Mouse (Mus musculus) brown adipose tissue, adult 24 weeks (tissue): ENCODE results near the gene Ucn. TPM values are rescaled to one million over a fixed set of nuclear protein-coding genes. Genes with fewer than 3 reads are reported as not detected.

Source experiments
- H3K27ac ChIP-seq: fragments of 200-500 bp; replicated peaks from 2 replicates; pipeline ENCODE4 v1.5.1; 2012; ENCODE audit warnings: low read depth, mild to moderate bottlenecking, low read length
- H3K4me1 ChIP-seq: fragments of 200-500 bp; 2 replicates; pipeline ENCODE4 v1.6.1; 2012; ENCODE audit warnings: low read length, mixed read lengths; ENCODE audit not compliant: control insufficient read depth, insufficient read depth, insufficient read length
- H3K4me3 ChIP-seq: fragments of 200-500 bp; 2 replicates; pipeline ENCODE4 v1.5.1; 2012; ENCODE audit warnings: low read depth, mild to moderate bottlenecking, low read length, moderate library complexity; ENCODE audit not compliant: insufficient read depth
- polyA plus RNA-seq: library from polyadenylated mRNA; stranded (reverse); fragments of >200 nt; gene quantifications from 2 replicates; pipeline ENCODE4 v1.2.4, GENCODE M21; 2012; ENCODE audit not compliant: missing spikeins, insufficient read depth, insufficient read length

Gene Ucn
- polyA plus RNA-seq, 1 experiment = not detected

- no peaks in the 10 kb centered on the region for H3K4me1 ChIP-seq
- H3K4me3 ChIP-seq = peak overlapping the region; percentile 36; the same call in 1 of the 2 replicates
- no peak overlapping the region for H3K27ac ChIP-seq
Observed at GRCm38 (mm10) chr5:31092231-31092975, 46.2 kb downstream of the Ucn start.

Other genes starting within 250 kb of the Ucn start
- gene Ost4, start 231.0 kb downstream of the Ucn start, polyA plus RNA-seq = 357 and 467 TPM in 2 replicates
- gene Emilin1, start 225.4 kb downstream of the Ucn start, polyA plus RNA-seq = 2.4 and 3.6 TPM in 2 replicates
- 27.8 and 28.8 TPM in 2 replicates for gene Khk, start 217.4 kb downstream of the Ucn start, polyA plus RNA-seq
- 1.0 TPM in 1 of 2 replicates, not detected in the other for gene Cgref1, start 193.2 kb downstream of the Ucn start, polyA plus RNA-seq
- gene Preb, start 178.5 kb downstream of the Ucn start, polyA plus RNA-seq = 51.9 and 74.1 TPM in 2 replicates
- not detected in 2 replicates for gene Tcf23, start 170.2 kb downstream of the Ucn start, polyA plus RNA-seq
- gene Atraid, start 90.5 kb downstream of the Ucn start, polyA plus RNA-seq = 156 and 168 TPM in 2 replicates
- gene Slc5a6, start 89.9 kb downstream of the Ucn start, polyA plus RNA-seq = 8.2 and 10.3 TPM in 2 replicates
- gene Cad, start 84.0 kb downstream of the Ucn start, polyA plus RNA-seq = 6.8 and 19.9 TPM in 2 replicates
- gene Dnajc5g, start 32.5 kb downstream of the Ucn start, polyA plus RNA-seq = not detected in 2 replicates
- not detected in 2 replicates for gene Slc30a3, start 30.6 kb downstream of the Ucn start, polyA plus RNA-seq
- gene Trim54, start 22.1 kb downstream of the Ucn start, polyA plus RNA-seq = 3.2 and 4.2 TPM in 2 replicates
- 71.5 and 104 TPM in 2 replicates for gene Mpv17, start 15.4 kb upstream of the Ucn start, polyA plus RNA-seq
- not detected in 2 replicates for gene Gm29609, start 41.1 kb upstream of the Ucn start, polyA plus RNA-seq
- gene Gtf3c2, start 41.3 kb upstream of the Ucn start, polyA plus RNA-seq = 18.3 and 18.4 TPM in 2 replicates
- 56.4 and 64.8 TPM in 2 replicates for gene Snx17, start 54.4 kb upstream of the Ucn start, polyA plus RNA-seq
- gene Eif2b4, start 54.6 kb upstream of the Ucn start, polyA plus RNA-seq = 33.3 and 43.4 TPM in 2 replicates
- gene Zfp513, start 63.5 kb upstream of the Ucn start, polyA plus RNA-seq = 10.0 and 12.1 TPM in 2 replicates
- gene Ppm1g, start 81.9 kb upstream of the Ucn start, polyA plus RNA-seq = 39.8 and 46.0 TPM in 2 replicates
- 31.0 and 33.7 TPM in 2 replicates for gene Nrbp1, start 102.0 kb upstream of the Ucn start, polyA plus RNA-seq
- gene Gm9970, start 102.4 kb upstream of the Ucn start, polyA plus RNA-seq = not detected in 2 replicates
- 2.0 TPM in 1 of 2 replicates, not detected in the other for gene Krtcap3, start 112.9 kb upstream of the Ucn start, polyA plus RNA-seq
- gene Ift172, start 152.3 kb upstream of the Ucn start, polyA plus RNA-seq = 28.9 and 34.5 TPM in 2 replicates
- gene Fndc4, start 157.3 kb upstream of the Ucn start, polyA plus RNA-seq = 3.6 and 3.7 TPM in 2 replicates
- gene Gckr, start 158.6 kb upstream of the Ucn start, polyA plus RNA-seq = 0.99 TPM in 1 of 2 replicates, not detected in the other